Mouse (Mus musculus) neural tube, embryonic 14.5 days (tissue): Measurements from ENCODE around the gene Aire. TPM values are rescaled to one million over a fixed set of nuclear protein-coding genes. Genes with fewer than 3 reads are reported as not detected.
"Not testable (repeated sequence)": the region's sequence is repeated elsewhere in the genome, so short reads cannot be mapped to it uniquely, and the experiment has no call there.

ENCODE experiments used
- ATAC-seq: fragments of 200-750 bp; cut with Nextera tagmentation; 2 replicates; pipeline ENCODE4 v1.8.0; 2017; ENCODE audit warnings: low read depth, mild to moderate bottlenecking, moderate TSS enrichment, moderate library complexity
- H3K27ac ChIP-seq: fragments of 300-500 bp; sonication (generic); 2 replicates; pipeline ENCODE4 v1.5.1; 2014; ENCODE audit warnings: low read depth, mild to moderate bottlenecking, control low read depth, low read length, moderate library complexity, mixed read lengths
- H3K27me3 ChIP-seq: fragments of 300-500 bp; sonication (generic); 2 replicates; pipeline ENCODE4 v1.6.1; 2014; ENCODE audit warnings: low read length; ENCODE audit not compliant: control insufficient read depth, insufficient read depth
- H3K36me3 ChIP-seq: fragments of 300-500 bp; sonication (generic); 2 replicates; pipeline ENCODE4 v1.6.1; 2014; ENCODE audit warnings: low read length, mixed read lengths; ENCODE audit not compliant: control insufficient read depth, insufficient read depth
- H3K4me1 ChIP-seq: fragments of 300-500 bp; sonication (generic); 2 replicates; pipeline ENCODE4 v1.6.1; 2014; ENCODE audit warnings: low read length; ENCODE audit not compliant: control insufficient read depth, insufficient read depth
- H3K4me2 ChIP-seq: fragments of 300-500 bp; sonication (generic); 2 replicates; pipeline ENCODE4 v1.6.1; 2014; ENCODE audit warnings: mild to moderate bottlenecking, low read depth, low read length, control low read depth
- H3K4me3 ChIP-seq: fragments of 300-500 bp; sonication (generic); 2 replicates; pipeline ENCODE4 v1.5.1; 2014; ENCODE audit warnings: low read depth, low read length, control low read depth, mixed read lengths
- H3K9ac ChIP-seq: fragments of 300-500 bp; sonication (generic); replicated peaks from 2 replicates; pipeline ENCODE4 v1.6.1; 2014; ENCODE audit warnings: low read depth, mild to moderate bottlenecking, control low read depth, low read length, mixed read lengths
- H3K9me3 ChIP-seq: fragments of 300-500 bp; sonication (generic); 2 replicates; pipeline ENCODE4 v1.6.1; 2016; ENCODE audit warnings: low read length; ENCODE audit not compliant: control insufficient read depth
- WGBS: fragments of 180-500 bp; shearing (Covaris S2); extraction: QIAGEN DNeasy Blood & Tissue Kit; methylation state at CpG from one replicate; pipeline ENCODE4 v1.1.7; 2014; 5-methylcytosine and 5-hydroxymethylcytosine counted together
- polyA plus RNA-seq: library from polyadenylated mRNA; unstranded; fragments of >200 nt; fragmentation: Nextera tagmentation; extraction: Ambion mirVana; gene quantifications from 2 replicates; pipeline ENCODE4 v1.2.1, GENCODE M21; 2014

The Aire gene
- polyA plus RNA-seq, 1 experiment from 2014 or later, result 0.21 TPM

- Histone ChIP-seq H3K9me3 (no peaks in the 10 kb centered on the region), H3K4me2 (no peak overlapping the region), H3K36me3 (no peaks in the 10 kb centered on the region), H3K27me3 (no peaks in the 10 kb centered on the region), H3K4me3 (no peak overlapping the region), H3K4me1 (no peaks in the 10 kb centered on the region), H3K27ac (no peak overlapping the region), H3K9ac (no peak overlapping the region)
- no peak for ATAC-seq
- 97% methylated on average over 1 of the region's 1 CpGs for WGBS
Observed at GRCm38 (mm10) chr10:78015489-78015888, 27.9 kb downstream of the Aire start.

DNA sequence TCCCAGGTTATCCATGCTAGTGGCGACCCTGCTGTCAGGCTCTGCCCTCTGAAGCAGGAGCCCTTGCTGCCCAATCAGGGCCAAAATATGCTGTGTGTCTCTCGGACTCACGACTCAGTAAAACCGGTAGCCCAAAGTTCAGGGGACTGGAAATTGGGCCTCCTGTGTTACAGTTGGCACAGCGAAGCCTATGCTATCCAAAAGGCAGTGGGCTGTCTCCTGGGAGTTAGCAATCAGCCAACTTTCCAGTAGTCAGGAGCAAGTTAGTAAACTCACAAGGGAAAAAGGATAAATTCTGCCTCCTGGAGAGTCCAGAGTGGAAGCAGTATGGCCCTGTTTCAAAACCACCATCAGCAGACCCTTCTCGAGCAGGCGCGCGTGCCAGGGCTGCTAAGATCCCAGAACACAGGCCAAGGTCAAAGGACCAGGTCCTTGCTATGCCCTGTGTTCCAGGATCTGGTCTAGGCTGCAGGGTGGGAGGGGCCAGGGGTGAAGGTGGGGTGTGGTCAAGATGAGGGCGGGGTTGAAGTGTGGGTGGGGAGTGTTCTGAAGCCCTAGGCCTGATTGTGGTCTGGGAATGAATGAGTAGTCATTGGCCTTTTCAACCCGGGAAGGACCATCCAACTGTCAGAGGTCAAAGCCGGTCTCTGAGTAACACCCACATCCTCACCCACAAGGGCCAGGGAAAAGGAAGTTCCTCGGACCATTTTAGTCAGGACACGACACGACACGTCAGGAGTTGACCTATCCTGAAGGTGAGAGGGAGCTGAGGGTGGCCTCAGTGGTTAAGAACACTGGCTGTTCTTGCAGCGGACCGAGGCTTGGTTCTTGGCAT lies 30.5 kb downstream of the Aire start:
- no peaks in the 10 kb centered on the region for H3K36me3 ChIP-seq
- no peaks in the 10 kb centered on the region for H3K27me3 ChIP-seq
- H3K27ac ChIP-seq, result no peak overlapping the region
- no peak for ATAC-seq
- H3K4me3 ChIP-seq, result no peak overlapping the region
- peaks cover 10% of the 10 kb centered on the region for H3K4me1 ChIP-seq
- 96% methylated on average over 18 of the region's 18 CpGs for WGBS
- no peak overlapping the region for H3K4me2 ChIP-seq
- no peaks in the 10 kb centered on the region for H3K9me3 ChIP-seq
- H3K9ac ChIP-seq, result no peak overlapping the region

DNA sequence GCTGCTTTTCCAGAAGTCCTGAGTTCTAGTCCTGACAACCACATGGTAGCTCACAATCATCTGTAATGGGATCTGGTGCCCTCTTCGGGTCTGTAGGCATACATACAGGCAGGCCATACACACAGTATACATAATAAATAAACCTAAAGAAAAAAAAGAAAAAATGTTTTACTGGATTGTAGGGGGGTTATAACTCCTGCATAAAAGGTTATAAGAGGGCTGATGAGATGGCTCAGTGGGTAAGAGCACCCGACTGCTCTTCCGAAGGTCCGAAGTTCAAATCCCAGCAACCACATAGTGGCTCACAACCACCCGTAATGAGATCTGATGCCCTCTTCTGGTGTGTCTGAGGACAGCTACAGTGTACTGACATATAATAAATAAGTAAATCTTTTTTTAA lies 32.3 kb downstream of the Aire start:
- H3K9ac ChIP-seq, ATAC-seq: not testable (repeated sequence)

DNA sequence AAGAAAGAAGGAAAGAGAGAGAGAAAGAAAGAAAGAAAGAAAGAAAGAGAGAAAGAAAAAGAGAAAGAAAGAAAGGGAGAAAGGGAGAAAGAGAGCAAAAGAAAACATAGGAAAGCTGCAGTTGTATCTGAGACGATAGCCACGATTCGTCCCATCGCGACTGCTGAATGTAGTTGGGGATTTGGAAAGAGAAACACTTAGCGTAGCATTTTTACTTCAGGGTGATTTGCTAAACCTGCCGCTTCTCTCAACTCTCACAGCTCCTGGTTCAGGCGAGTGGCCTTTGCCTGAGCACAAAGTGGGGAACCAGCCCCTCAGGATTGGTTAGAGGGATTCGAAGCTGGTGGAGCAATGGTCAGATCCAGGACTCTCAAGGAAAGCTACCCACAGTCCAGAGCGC lies 33.1 kb downstream of the Aire start:
- no peaks in the 10 kb centered on the region for H3K36me3 ChIP-seq
- ATAC-seq, result no peak
- H3K27ac ChIP-seq, result no peak overlapping the region
- no peak overlapping the region for H3K9ac ChIP-seq
- no peak overlapping the region for H3K4me3 ChIP-seq
- H3K27me3 ChIP-seq, result no peaks in the 10 kb centered on the region
- 25% methylated on average over 10 of the region's 10 CpGs for WGBS
- H3K4me1 ChIP-seq, result peaks cover 19% of the 10 kb centered on the region
- no peaks in the 10 kb centered on the region for H3K9me3 ChIP-seq
- H3K4me2 ChIP-seq, result peak overlapping the region; percentile 68; the same call in 1 of the 2 replicates

More for the DNA sequence above, 32.3 kb downstream of the Aire start:
- WGBS, result 96% methylated on average over 5 of the region's 5 CpGs
- not testable (repeated sequence) for H3K9me3 ChIP-seq, H3K4me3 ChIP-seq, H3K36me3 ChIP-seq, H3K27ac ChIP-seq, H3K27me3 ChIP-seq, H3K4me2 ChIP-seq
- H3K4me1 ChIP-seq, result peaks cover 19% of the 10 kb centered on the region

- no peak for ATAC-seq
Observed at GRCm38 (mm10) chr10:78009945-78010293, 33.5 kb downstream of the Aire start, which contains the start of gene Pfkl. Pfkl (minus strand) TSS chr10:78010083.

GRCm38 (mm10) chr10:78009184-78009944 lies 34.0 kb downstream of the Aire start:
- Histone ChIP-seq H3K4me3 (peak overlapping the region; percentile 81), H3K36me3 (no peaks in the 10 kb centered on the region), H3K4me1 (peaks cover 19% of the 10 kb centered on the region), H3K27ac (peak overlapping the region; percentile 94), H3K9me3 (no peaks in the 10 kb centered on the region), H3K27me3 (no peaks in the 10 kb centered on the region), H3K4me2 (peak overlapping the region; percentile 68), H3K9ac (peak overlapping the region; percentile 84)
- WGBS, result under 1% methylated on average over 47 of the region's 59 CpGs
- ATAC-seq, result peak; percentile 97

More at GRCm38 (mm10) chr10:78009945-78010293, 33.5 kb downstream of the Aire start, which contains the start of gene Pfkl:
- H3K4me3 ChIP-seq, result peak within 1 kb of the TSS; percentile 81
- peaks cover 19% of the 10 kb centered on the region for H3K4me1 ChIP-seq
- WGBS, result under 1% methylated on average over 9 of the region's 9 CpGs
- peak within 1 kb of the TSS; percentile 94 for H3K27ac ChIP-seq
- no peaks in the 10 kb centered on the region for H3K36me3 ChIP-seq
- no peaks in the 10 kb centered on the region for H3K27me3 ChIP-seq
- no peaks in the 10 kb centered on the region for H3K9me3 ChIP-seq
- peak within 1 kb of the TSS; percentile 84 for H3K9ac ChIP-seq
- peak within 1 kb of the TSS; percentile 68 for H3K4me2 ChIP-seq

GRCm38 (mm10) chr10:78008169-78008568 lies 35.2 kb downstream of the Aire start:
- Histone ChIP-seq H3K9ac (0 out of 2 replicates have a peak overlapping the region, but pooled peaks have one; percentile 17), H3K4me3 (peak overlapping the region; percentile 81), H3K27me3 (no peaks in the 10 kb centered on the region), H3K36me3 (no peaks in the 10 kb centered on the region), H3K9me3 (no peaks in the 10 kb centered on the region), H3K27ac (no peak overlapping the region), H3K4me2 (peak overlapping the region; percentile 68), H3K4me1 (peaks cover 19% of the 10 kb centered on the region)
- WGBS, result 68% methylated on average over 3 of the region's 3 CpGs
- no peak for ATAC-seq

GRCm38 (mm10) chr10:78007203-78007602 lies 36.2 kb downstream of the Aire start:
- Histone ChIP-seq H3K9ac (no peak overlapping the region), H3K9me3 (no peaks in the 10 kb centered on the region), H3K4me3 (no peak overlapping the region), H3K36me3 (no peaks in the 10 kb centered on the region; the same call in 1 of the 2 replicates), H3K27ac (no peak overlapping the region), H3K4me1 (peaks cover 19% of the 10 kb centered on the region), H3K27me3 (no peaks in the 10 kb centered on the region), H3K4me2 (0 out of 2 replicates have a peak overlapping the region, but pooled peaks have one; percentile 6)
- WGBS, result 23% methylated on average over 7 of the region's 7 CpGs
- ATAC-seq, result no peak
